Mouse (Mus musculus): ENCODE results near the gene Vmn1r57. TPM values are rescaled to one million over a fixed set of nuclear protein-coding genes. Genes with fewer than 3 reads are reported as not detected.
"Not testable (repeated sequence)": the region's sequence is repeated elsewhere in the genome, so short reads cannot be mapped to it uniquely, and the experiment has no call there.

Vmn1r57 gene
- not detected in 2 replicates for polyA plus RNA-seq (2014; fragmentation: Nextera tagmentation; extraction: Ambion mirVana)

DNA sequence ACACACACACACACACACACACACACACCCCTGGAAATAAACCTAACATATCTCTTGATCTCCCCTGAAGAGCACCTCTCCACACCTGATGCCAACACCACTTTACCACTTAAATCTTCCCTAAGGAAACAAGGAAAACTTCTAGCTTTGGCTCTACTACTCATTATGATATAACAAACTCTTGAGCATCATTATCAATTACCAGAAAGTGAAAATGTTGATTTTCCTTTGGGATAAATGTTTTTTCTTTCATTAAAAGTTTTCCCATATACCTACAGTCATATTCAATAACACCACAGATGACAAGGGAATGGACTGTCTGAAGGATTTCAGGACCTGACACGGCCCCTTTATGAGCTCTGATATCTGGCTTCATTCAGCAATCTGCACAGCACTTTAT lies at the start of gene Vmn1r57:
Gene Vmn1r57 (plus strand): TSS at position 301 of the 400 bp plus-strand sequence.
- H3K9ac ChIP-seq (ENCODE audit: low read length); H3K9me3 ChIP-seq (ENCODE audit: control insufficient read depth, low read length); H3K4me3 ChIP-seq (ENCODE audit: low read depth, low read length); DNase-seq (ENCODE audit: low spot score); ATAC-seq (ENCODE audit: insufficient read depth, low FRiP score, low TSS enrichment); H3K4me2 ChIP-seq (ENCODE audit: low read depth); H3K27ac ChIP-seq (ENCODE audit: low read depth, low read length); H3K36me3 ChIP-seq (ENCODE audit: control insufficient read depth, insufficient read depth, low read length); H3K27me3 ChIP-seq (ENCODE audit: control insufficient read depth, insufficient read depth, low read length); H3K4me1 ChIP-seq (ENCODE audit: control insufficient read depth, insufficient read depth, low read length): not testable (repeated sequence)
- WGBS, result 75% methylated on average over 1 of the region's 1 CpGs

- H3K4me1 ChIP-seq (ENCODE audit: control insufficient read depth, insufficient read depth, low read length); H3K36me3 ChIP-seq (ENCODE audit: control insufficient read depth, insufficient read depth, low read length); H3K9ac ChIP-seq (ENCODE audit: low read length); H3K4me2 ChIP-seq (ENCODE audit: low read depth); H3K27me3 ChIP-seq (ENCODE audit: control insufficient read depth, insufficient read depth, low read length); ATAC-seq (ENCODE audit: insufficient read depth, low FRiP score, low TSS enrichment); H3K27ac ChIP-seq (ENCODE audit: low read depth, low read length); H3K9me3 ChIP-seq (ENCODE audit: control insufficient read depth, low read length); DNase-seq (ENCODE audit: low spot score); H3K4me3 ChIP-seq (ENCODE audit: low read depth, low read length): not testable (repeated sequence)
Measured at GRCm38 (mm10) chr7:5196647-5197046, 21.6 kb upstream of the Vmn1r57 start, which contains the start of gene Vmn1r56. TSS of gene Vmn1r56 (minus strand) at chr7:5196747.

DNA sequence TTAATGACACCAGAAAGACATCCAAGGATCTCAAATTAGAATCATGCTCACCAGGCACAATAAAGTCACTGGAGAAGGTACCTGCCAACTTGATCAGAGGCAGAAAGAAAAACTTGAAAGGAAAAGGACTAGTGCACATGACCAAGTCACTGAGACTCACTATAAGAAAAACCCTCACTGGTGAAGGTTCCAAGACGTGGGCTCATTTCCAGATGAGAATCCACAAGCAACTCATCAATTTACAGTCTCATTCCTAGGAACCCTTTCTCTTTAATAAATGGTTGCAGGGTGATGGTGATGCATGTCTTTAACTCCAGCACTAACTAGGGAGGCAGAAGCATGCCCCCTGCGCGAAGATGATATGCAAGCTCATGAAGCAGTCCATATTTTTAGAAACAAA lies 44.8 kb downstream of the Vmn1r57 start:
- Histone ChIP-seq H3K36me3 (ENCODE audit: control insufficient read depth, insufficient read depth, low read length) (no peaks in the 10 kb centered on the region), H3K4me1 (ENCODE audit: control insufficient read depth, insufficient read depth, low read length) (no peaks in the 10 kb centered on the region), H3K9ac (ENCODE audit: low read length) (no peak overlapping the region), H3K4me2 (ENCODE audit: low read depth) (no peak overlapping the region), H3K9me3 (ENCODE audit: control insufficient read depth, low read length) (peaks cover 9% of the 10 kb centered on the region; the same call in 1 of the 2 replicates), H3K27me3 (ENCODE audit: control insufficient read depth, insufficient read depth, low read length) (no peaks in the 10 kb centered on the region), H3K27ac (ENCODE audit: low read depth, low read length) (no peak overlapping the region), H3K4me3 (ENCODE audit: low read depth, low read length) (no peak overlapping the region)
- DNase-seq (ENCODE audit: low spot score) (no peak), ATAC-seq (ENCODE audit: insufficient read depth, low FRiP score, low TSS enrichment) (no peak)
- WGBS, result 91% methylated on average over 3 of the region's 3 CpGs

Other genes starting within 250 kb of the Vmn1r57 start
- gene Sbk3, start 247.3 kb upstream of the Vmn1r57 start, polyA plus RNA-seq (2014; fragmentation: Nextera tagmentation; extraction: Ambion mirVana), result 0.09 TPM in 1 of 2 replicates, not detected in the other
- gene Zfp579, start 222.3 kb upstream of the Vmn1r57 start, polyA plus RNA-seq (2014; fragmentation: Nextera tagmentation; extraction: Ambion mirVana), result 41.6 and 47.8 TPM in 2 replicates
- 7.8 and 10.1 TPM in 2 replicates for gene Zfp524, start 204.1 kb upstream of the Vmn1r57 start, polyA plus RNA-seq (2014; fragmentation: Nextera tagmentation; extraction: Ambion mirVana)
- gene Fiz1, start 203.8 kb upstream of the Vmn1r57 start, polyA plus RNA-seq (2014; fragmentation: Nextera tagmentation; extraction: Ambion mirVana), result 50.2 and 50.6 TPM in 2 replicates
- 0.36 and 1.1 TPM in 2 replicates for gene Gm44973, start 203.0 kb upstream of the Vmn1r57 start, polyA plus RNA-seq (2014; fragmentation: Nextera tagmentation; extraction: Ambion mirVana)
- 5.5 and 5.6 TPM in 2 replicates for gene Zfp865, start 198.1 kb upstream of the Vmn1r57 start, polyA plus RNA-seq (2014; fragmentation: Nextera tagmentation; extraction: Ambion mirVana)
- gene Ccdc106, start 197.9 kb upstream of the Vmn1r57 start, polyA plus RNA-seq (2014; fragmentation: Nextera tagmentation; extraction: Ambion mirVana), result 6.4 and 8.3 TPM in 2 replicates
- 0.50 TPM in 1 of 2 replicates, not detected in the other for gene 4632433K11Rik, start 184.4 kb upstream of the Vmn1r57 start, polyA plus RNA-seq (2014; fragmentation: Nextera tagmentation; extraction: Ambion mirVana)
- gene Zfp784, start 180.0 kb upstream of the Vmn1r57 start, polyA plus RNA-seq (2014; fragmentation: Nextera tagmentation; extraction: Ambion mirVana), result 2.7 and 3.2 TPM in 2 replicates
- gene Zfp580, start 167.0 kb upstream of the Vmn1r57 start, polyA plus RNA-seq (2014; fragmentation: Nextera tagmentation; extraction: Ambion mirVana), result 42.3 and 48.9 TPM in 2 replicates
- 167 and 186 TPM in 2 replicates for gene U2af2, start 156.3 kb upstream of the Vmn1r57 start, polyA plus RNA-seq (2014; fragmentation: Nextera tagmentation; extraction: Ambion mirVana)
- gene Epn1, start 138.3 kb upstream of the Vmn1r57 start, polyA plus RNA-seq (2014; fragmentation: Nextera tagmentation; extraction: Ambion mirVana), result 64.8 and 67.4 TPM in 2 replicates
- gene Rfpl4, start 101.5 kb upstream of the Vmn1r57 start, polyA plus RNA-seq (2014; fragmentation: Nextera tagmentation; extraction: Ambion mirVana), result not detected in 2 replicates
- not detected in 2 replicates for gene Rasl2-9, start 92.5 kb upstream of the Vmn1r57 start, polyA plus RNA-seq (2014; fragmentation: Nextera tagmentation; extraction: Ambion mirVana)
- gene Vmn1r55, start 68.8 kb upstream of the Vmn1r57 start, polyA plus RNA-seq (2014; fragmentation: Nextera tagmentation; extraction: Ambion mirVana), result not detected in 2 replicates
- gene Vmn1r56, start 21.7 kb upstream of the Vmn1r57 start, polyA plus RNA-seq (2014; fragmentation: Nextera tagmentation; extraction: Ambion mirVana), result not detected in 2 replicates
- not detected in 2 replicates for gene Gm5065, start 132.0 kb downstream of the Vmn1r57 start, polyA plus RNA-seq (2014; fragmentation: Nextera tagmentation; extraction: Ambion mirVana)
- not detected in 2 replicates for gene Nlrp2, start 132.5 kb downstream of the Vmn1r57 start, polyA plus RNA-seq (2014; fragmentation: Nextera tagmentation; extraction: Ambion mirVana)
- gene Vmn1r58, start 194.9 kb downstream of the Vmn1r57 start, polyA plus RNA-seq (2014; fragmentation: Nextera tagmentation; extraction: Ambion mirVana), result not detected in 2 replicates
- not detected in 2 replicates for gene Vmn1r59, start 238.3 kb downstream of the Vmn1r57 start, polyA plus RNA-seq (2014; fragmentation: Nextera tagmentation; extraction: Ambion mirVana)